Mouse (Mus musculus) retina, postnatal 1 day (tissue): ENCODE results near the gene Olfr26.
"Not testable (repeated sequence)": the region's sequence is repeated elsewhere in the genome, so short reads cannot be mapped to it uniquely, and the experiment has no call there.

Source experiments
- DNase-seq: peaks from one replicate; pipeline ENCODE4 v3.0.0-alpha.2; 2012

The Olfr26 gene

GRCm38 (mm10) chr9:38854760-38855159 is at the start of gene Olfr26:
TSS of gene Olfr26 (plus strand) at chr9:38855060.
- no peak for DNase-seq

GRCm38 (mm10) chr9:38805696-38806095 is 49.2 kb upstream of the Olfr26 start:
- peak; percentile 4 for DNase-seq

- no peak for DNase-seq
These were observed 40.5 kb upstream of the Olfr26 start, which contains the start of gene Olfr922 for GRCm38 (mm10) chr9:38814314-38814713. TSS of gene Olfr922 (plus strand) at chr9:38814614.

GRCm38 (mm10) chr9:38815458-38815986 is 39.3 kb upstream of the Olfr26 start:
- no peak for DNase-seq

GRCm38 (mm10) chr9:38826245-38826644 is 28.6 kb upstream of the Olfr26 start, which contains the start of gene Olfr923:
TSS of gene Olfr923 (plus strand) at chr9:38826545.
- DNase-seq, result no peak

- DNase-seq, result no peak
These were observed 21.8 kb upstream of the Olfr26 start for GRCm38 (mm10) chr9:38833027-38833426.

- no peak for DNase-seq
These were observed 10.7 kb upstream of the Olfr26 start, which contains the start of gene Olfr924 for GRCm38 (mm10) chr9:38844149-38844548. TSS of gene Olfr924 (plus strand) at chr9:38844449.

- not testable (repeated sequence) for DNase-seq
These were observed 20.0 kb downstream of the Olfr26 start for GRCm38 (mm10) chr9:38874880-38875279.

GRCm38 (mm10) chr9:38876826-38877225 is 22.0 kb downstream of the Olfr26 start, which contains the start of gene Olfr926:
TSS of gene Olfr926 (plus strand) at chr9:38877126.
- no peak for DNase-seq
